Mouse (Mus musculus) common myeloid progenitor, adult 5-6 weeks (primary cell): ENCODE measurements around the gene Eif2ak3. TPM values are rescaled to one million over a fixed set of nuclear protein-coding genes. Genes with fewer than 3 reads are reported as not detected.

Experiments used
- ATAC-seq: replicated peaks from 2 replicates; pipeline ENCODE4 v1.8.0; 2016; ENCODE audit warnings: low read depth, mild to moderate bottlenecking, moderate TSS enrichment, inconsistent platforms; ENCODE audit not compliant: poor library complexity, severe bottlenecking
- total RNA-seq: library from RNA; stranded (forward); fragments of 200-1000, 187-1606 nt; gene quantifications from 2 replicates; pipeline ENCODE4 v1.2.3, GENCODE M21; 2017

The Eif2ak3 gene
- total RNA-seq, 1 experiment from 2014 or later: 14.5 TPM

DNA sequence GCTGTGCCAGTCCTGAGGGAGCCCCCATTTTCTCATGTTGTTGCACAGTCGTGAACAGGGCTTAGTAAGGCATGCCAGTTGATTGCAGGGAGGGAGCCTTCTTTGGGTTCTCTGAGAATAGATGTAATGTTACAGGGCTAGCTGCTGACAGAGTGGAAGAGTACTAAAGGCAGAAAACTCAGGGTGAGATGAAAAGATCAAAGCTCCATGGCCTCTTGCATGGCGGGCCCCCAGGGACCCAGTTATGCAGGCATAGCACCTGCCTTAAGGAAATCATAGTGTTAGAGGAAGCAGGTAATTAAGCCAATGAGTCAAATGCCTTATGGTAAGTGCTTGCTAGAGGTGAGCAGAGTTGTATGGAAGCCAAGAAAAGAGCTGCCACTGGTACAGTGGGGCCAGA is 14.9 kb upstream of the Eif2ak3 start:
- no peak for ATAC-seq

- peak; percentile 43; the same call in 1 of the 2 replicates for ATAC-seq
Observed at GRCm38 (mm10) chr6:70830552-70830951, 13.8 kb upstream of the Eif2ak3 start.

GRCm38 (mm10) chr6:70831179-70831839 is 13.0 kb upstream of the Eif2ak3 start:
- ATAC-seq: peak; percentile 79

DNA sequence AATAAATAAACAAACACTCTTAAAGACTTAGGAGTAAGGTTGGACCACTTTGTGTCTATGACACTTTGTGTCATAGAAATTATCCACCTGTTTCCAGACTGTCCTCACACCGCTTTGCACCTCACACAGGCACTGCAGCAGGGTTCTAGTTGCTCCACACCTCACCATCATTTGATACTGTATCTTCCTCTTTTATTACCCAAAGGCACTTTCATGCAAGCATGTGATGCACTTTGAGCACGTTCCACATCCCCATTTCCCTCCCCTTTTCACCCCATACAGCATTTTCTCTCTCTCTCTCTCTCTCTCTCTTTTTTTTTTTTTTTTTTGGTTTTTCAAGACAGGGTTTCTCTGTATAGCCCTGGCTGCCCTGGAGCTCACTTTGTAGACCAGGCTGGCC is 7.0 kb upstream of the Eif2ak3 start:
- peak; percentile 87 for ATAC-seq

GRCm38 (mm10) chr6:70838532-70838931 is 5.8 kb upstream of the Eif2ak3 start:
- no peak for ATAC-seq

GRCm38 (mm10) chr6:70840281-70840680 is 4.0 kb upstream of the Eif2ak3 start:
- no peak for ATAC-seq

DNA sequence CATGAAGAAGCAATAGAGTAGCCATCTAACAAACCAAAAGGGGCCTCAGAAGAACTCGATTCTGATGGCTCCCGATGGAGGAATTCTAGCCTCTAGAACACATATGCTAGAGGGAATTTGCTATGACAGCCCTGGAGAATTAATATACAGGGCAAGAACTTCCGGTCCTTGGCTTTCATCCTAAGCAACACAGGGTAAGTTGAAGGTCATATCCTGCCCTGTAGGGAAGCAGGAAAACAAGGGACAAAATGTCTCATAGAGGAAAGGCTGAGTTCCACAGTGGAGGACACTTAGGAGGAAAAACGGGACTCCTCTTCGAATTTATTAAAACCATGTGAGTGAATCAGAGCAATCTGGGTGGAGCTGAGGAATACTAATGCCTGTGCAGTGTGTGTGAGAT is 1.3 kb upstream of the Eif2ak3 start:
- no peak for ATAC-seq

DNA sequence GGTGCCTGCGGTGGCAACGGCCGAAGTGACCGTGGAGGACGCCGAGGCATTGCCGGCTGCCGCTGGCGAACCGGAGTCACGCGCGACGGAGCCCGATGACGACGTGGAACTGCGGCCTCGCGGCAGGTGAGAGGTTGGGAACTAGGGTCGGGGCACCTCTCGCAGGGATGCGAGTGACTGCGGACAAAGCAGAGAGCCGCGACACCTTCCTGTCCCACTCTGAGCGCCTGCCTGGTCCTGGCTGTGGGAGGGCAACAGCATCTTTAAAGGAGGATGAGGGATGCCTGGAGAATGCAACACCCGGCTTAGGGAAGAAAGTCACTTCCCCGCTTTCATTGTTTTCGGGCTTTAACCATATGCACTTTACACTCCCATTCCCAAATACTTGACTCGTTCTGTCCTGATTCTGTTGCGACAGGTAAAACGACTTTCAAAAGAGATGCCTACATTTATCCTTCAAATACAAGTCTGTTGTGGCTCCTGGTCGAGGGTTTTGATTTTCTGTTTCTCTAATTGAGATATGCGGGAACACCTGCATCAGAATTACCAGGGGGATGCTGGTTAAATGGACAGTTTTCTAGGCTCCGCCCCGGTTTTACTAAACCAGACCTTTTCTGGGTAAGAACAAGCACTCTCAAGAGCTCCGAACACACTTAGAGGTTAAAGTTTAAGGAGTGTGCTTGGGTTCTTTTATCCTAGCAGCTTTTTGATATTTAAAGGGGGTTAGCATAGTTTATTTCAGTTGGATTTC is 756 bp downstream of the Eif2ak3 start:
- no peak for ATAC-seq

- no peak for ATAC-seq
Observed at GRCm38 (mm10) chr6:70847386-70847785, 3.1 kb downstream of the Eif2ak3 start.

GRCm38 (mm10) chr6:70853371-70853770 is 9.1 kb downstream of the Eif2ak3 start:
- ATAC-seq: no peak

DNA sequence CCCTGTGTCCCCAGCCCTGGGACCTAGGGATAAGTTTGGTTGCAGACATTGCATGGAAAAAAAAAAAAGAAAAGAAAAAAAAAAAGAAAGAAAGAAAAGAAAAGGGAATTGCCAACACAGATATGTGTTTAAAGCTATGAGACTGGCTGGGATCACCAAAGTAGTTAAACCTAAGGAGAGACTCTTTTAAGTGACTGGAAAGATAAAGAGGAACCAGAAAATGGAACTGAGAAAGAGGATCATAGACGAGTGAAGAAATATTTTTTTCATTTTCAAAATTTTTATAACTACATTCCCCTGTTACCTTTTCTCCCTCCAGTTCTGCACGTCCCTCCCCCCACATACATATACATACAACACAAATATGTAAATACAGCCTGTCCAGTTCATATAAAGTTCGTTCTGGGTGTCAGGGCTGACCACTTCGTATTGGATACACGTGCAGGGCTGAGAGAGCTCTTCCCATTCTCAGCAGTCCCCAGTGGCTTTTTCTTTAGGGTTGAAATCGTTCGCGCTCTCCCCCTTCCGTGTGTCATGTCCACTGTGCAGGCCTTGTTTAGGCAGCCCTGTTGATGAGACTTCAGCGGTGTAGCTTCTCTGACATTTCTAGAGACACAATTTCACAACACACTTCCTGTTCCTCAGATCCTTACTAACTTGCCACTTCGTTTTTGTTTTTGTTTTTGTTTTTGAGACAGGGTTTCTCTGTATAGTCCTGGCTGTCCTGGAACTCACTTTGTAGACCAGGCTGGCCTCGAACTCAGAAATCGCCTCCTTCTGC is 11.4 kb downstream of the Eif2ak3 start:
- peak; percentile 70 for ATAC-seq

DNA sequence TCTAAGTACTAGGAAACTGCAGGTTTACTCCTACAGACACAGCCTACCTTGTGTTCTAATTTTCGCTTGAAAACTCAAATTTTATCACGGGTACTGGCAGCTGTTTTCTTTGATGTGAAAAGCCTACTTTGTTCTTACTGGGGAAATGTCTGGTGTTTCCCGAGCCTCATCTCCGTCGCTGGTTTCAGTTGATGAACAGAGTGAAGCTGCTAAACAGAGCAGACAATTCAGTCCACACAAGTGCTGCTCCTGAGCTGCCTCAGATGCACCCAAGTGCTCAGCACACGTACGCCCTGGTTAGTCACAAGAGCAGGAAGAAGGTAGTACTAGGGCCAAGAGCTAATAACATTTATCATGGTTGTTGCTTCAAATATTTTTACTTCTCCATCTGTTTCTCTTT is 18.4 kb downstream of the Eif2ak3 start:
- no peak for ATAC-seq

DNA sequence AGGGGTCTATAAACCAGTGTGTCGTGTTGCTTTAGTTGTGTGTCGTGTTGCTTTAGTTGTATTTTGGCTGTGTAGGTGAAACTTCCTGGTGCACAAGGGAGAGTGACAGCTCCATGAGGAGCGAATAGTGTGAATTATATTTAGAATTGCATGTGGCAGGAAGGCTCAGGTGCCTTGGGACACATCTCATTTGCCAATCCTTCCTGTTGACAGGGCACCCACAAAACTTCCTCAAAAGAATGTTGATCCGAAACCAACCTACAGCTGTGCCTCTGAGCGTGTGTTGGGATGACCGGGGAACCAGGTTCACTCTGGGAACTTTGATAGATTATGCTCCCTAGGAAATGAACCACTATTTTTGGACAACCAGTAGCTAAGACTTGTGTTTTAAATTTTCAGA is 20.0 kb downstream of the Eif2ak3 start:
- peak; percentile 45; the same call in 1 of the 2 replicates for ATAC-seq

DNA sequence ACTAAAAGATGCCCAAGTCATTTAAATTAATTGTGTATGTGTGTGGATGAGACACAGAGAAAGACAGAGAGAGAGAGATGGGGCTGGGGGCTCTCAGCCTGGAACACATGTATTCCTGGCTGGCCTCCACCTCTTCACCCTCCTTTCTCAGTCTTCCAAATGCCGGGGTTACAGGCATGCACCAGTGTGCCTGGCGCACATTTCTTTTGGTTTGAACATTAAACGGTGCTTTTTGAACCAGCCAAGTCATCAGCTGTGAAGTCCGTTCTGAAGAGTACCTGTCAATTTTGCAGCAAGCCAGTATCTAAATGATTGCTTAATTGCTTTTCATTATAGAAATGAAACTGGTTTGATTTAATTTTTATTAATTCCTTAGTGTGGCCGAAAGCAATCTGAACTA is 22.4 kb downstream of the Eif2ak3 start:
- ATAC-seq: no peak

- ATAC-seq: no peak
Observed at GRCm38 (mm10) chr6:70867297-70867696, 23.0 kb downstream of the Eif2ak3 start.

- peak; percentile 70 for ATAC-seq
Observed at GRCm38 (mm10) chr6:70871511-70871980, 27.2 kb downstream of the Eif2ak3 start.

- no peak for ATAC-seq
Observed at GRCm38 (mm10) chr6:70872128-70872527, 27.8 kb downstream of the Eif2ak3 start.

- no peak for ATAC-seq
Observed at GRCm38 (mm10) chr6:70872570-70872969, 28.3 kb downstream of the Eif2ak3 start.

- no peak for ATAC-seq
Observed at GRCm38 (mm10) chr6:70874035-70874775, 29.9 kb downstream of the Eif2ak3 start.

- no peak for ATAC-seq
Observed at GRCm38 (mm10) chr6:70875017-70875416, 30.7 kb downstream of the Eif2ak3 start.
